Mouse (Mus musculus): ENCODE measurements at regions not wholly inside any gene's neighbourhood (a gene's known extent, or its start where the extent isn't known, plus 50 kb on each side); places are given as distances from the start of the nearest gene placed in this dataset.

DNA sequence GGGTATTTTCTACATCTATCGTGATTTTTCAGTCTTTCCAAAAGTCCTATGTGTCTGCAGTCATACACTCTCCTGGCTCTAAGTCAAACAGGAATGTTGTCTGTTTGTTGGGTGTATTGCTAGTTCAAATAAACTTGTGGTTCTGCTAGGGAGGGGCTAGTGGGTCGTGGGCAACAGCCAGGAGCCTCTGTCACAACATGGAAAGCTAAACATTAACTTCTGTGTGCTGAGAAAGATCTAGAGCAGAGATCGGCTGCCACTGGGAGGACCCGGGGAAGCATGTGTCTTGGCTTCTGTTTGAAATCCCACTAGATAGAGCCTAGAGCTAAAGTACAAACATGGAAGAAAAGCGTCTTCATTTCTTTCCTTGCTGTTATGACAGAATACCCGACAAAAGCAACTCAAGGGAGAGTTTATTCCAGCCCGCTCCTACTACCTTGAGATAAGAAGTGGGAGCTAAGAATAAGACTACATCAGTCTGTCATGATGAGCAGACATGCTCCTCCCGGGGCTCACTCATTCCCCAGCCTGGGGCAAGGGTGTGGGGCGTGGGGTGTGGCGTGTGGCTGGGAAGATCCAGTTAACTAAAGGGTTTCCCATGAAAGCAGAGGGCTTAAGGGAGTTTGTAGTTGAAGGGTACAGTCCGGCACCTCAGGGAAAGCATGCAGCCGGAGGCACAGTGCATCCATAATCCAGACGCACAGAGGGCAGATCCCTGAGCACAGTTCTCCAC is 190.7 kb downstream of the Rybp start:
- no peak for DNase-seq (ENCODE audit: low read depth)

DNA sequence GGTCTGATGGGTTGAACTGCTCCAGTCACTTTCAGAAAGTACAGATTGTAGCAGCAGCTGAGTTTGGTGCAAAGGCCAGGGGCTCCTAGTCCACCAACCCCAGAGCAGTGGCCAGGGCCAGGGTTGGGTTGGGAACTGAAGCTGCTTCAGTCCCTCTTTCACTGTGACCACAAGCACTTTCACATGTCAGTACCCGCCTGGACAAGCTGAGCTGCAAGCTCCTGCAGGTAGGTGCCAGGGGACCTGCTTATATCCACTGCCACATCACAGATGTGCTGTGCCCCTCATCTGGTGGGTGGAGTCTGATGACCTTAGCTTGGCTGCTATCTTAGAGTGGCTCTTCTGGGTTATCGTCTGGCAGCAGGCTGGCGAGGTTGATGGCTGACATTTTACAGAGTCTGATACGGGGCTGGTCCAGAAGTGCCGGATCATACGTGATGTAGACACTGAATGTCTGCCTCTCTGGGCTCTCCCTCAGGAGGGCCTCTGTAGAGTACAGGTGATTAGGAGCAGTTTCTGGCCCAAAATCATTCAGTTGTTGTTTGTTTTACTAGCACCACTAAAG is 192.6 kb downstream of the Rybp start:
- no peak for DNase-seq (ENCODE audit: low read depth)

DNA sequence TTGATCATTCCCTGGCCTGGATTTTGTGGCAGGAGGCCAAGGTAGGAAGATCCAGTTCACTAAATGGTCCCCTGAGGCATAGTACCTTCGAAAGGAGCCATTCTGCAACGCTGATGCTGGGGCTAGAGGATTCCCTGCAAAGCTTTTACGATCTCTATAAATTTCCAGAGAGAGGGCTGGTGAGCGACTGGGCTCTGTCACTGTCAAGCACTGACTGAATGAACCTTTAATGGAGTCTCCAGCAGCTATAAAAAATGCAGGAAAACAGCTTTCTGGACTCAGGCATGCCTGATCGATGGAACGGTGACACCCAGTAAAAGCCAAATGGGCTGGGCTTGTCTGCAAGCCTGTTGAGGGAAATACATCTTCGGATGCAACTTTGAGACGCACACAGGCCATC is 194.4 kb downstream of the Rybp start:
- no peak for DNase-seq (ENCODE audit: low read depth)

DNA sequence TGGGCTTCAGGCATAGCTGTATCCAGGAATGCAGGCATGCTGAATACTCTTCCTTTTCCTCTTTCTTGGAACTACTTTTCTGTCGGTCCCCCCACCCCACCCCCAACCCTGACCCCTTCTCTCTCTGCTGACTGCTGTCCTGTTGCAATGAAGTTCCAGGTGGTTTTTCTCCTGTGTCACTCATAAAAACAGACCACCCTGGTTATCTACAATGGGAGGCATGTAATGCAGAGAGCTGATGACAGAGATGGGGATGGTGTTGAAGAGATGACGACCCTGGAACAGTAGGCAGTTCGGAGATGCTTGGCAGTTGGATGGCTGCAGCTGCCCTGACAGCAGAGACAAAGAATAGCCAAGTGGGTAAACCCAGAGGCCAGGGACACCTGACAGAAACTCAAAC is 195.5 kb downstream of the Rybp start:
- no peak for DNase-seq (ENCODE audit: low read depth)

DNA sequence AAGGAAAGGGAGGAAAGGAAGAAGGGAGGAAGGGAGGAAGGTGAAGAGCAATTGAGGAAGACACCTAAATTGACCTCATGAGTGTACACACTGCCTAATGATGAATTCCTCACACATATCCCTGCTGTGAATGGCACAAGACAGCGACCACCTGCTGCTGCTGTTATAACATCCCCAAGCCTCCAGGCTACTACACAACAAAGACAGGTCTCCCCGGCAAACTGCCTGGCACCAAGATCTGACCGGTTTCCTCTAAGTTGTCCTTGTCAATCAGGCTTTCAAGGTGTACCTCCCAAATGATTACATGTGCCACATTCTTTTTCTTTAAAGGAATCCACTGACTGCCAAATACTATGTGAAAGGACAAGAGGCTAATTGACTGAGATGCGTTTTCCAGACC is 198.7 kb downstream of the Rybp start:
- no peak for DNase-seq (ENCODE audit: low read depth)

DNA sequence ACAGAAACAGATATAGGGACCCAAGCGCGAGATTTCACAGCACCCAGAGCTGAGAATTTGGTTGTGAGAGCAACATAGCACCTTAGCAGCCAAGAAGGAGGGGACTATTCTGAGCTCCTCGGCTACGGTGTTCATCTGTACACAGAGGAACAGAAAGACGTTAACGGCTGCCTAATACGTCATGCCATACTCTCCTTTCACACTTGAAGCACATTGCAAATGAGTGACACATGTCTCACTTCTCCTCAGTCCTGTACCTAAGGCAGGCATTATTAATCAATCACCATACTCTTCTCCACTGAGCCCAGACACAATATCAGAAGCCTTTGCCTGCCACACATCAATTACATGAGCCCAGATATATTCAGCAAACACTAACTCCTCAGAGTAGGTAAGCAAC is 200.5 kb downstream of the Rybp start:
- DNase-seq (ENCODE audit: low read depth): no peak

DNA sequence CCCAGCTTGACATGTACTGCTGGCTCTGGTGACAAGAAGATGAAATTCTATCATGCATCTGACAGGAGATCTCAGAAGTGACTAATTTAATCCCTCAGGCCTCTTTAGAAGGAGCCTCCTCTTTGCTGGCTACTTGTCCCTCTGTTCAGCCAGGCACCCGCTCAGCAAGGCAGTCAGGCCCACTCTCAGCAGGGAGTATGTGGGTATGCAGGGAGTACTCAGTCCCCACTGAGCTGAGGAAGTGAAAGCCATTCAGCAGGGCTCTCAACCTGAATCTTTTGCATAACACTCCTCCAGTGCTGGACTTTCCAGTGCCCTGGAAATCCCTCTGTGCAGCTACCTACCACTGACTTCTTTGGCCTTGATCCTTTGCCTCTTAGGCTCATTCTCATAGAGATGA is 201.3 kb downstream of the Rybp start:
- DNase-seq (ENCODE audit: low read depth): no peak

DNA sequence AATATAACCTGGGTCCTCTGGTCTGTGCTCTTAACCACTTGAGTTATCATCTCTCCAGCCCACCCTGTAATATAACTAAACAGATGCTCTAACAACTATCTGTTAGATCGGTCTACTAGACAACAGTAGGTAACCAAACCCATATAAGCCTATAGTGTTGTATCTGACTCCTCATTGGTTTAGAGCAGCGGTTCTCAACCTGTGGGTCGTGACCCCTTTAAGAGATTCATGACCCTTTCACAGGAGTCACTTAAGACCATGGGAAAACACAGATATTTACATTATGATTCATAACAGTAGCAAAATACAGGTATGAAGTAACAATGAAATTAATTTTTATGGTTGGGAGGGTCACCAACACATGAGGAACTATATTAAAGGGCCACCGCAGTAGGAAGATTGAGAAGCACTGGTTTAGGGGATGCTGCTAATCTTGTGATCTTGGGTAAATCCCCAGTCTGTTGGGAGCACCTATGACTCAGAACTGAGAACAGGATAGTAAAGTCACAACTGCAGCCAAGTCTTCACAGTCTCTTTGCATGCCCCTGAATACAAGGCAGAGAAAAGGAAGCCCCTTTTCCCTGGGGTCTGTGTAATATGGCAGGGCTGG is 203.3 kb downstream of the Rybp start:
- DNase-seq (ENCODE audit: low read depth): no peak

DNA sequence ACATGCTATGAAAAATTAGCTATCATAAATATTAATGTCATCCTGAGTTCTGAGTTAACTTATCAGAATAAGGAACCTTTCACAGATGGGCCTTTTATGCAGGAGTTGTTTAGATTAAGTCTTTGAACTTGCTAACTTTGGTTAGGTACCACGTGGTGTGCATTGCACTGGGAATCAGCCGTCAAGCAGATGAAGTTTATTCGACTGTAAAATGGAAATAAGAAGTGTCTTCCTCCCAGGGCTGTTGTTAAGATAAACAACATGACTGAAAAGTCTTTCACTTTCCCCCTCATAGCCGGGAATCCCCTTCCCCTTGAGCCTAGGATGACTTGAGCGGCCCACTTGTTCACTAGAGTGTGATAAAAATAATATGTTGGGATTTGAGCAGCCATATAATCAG is 204.2 kb downstream of the Rybp start:
- no peak for DNase-seq (ENCODE audit: low read depth)

DNA sequence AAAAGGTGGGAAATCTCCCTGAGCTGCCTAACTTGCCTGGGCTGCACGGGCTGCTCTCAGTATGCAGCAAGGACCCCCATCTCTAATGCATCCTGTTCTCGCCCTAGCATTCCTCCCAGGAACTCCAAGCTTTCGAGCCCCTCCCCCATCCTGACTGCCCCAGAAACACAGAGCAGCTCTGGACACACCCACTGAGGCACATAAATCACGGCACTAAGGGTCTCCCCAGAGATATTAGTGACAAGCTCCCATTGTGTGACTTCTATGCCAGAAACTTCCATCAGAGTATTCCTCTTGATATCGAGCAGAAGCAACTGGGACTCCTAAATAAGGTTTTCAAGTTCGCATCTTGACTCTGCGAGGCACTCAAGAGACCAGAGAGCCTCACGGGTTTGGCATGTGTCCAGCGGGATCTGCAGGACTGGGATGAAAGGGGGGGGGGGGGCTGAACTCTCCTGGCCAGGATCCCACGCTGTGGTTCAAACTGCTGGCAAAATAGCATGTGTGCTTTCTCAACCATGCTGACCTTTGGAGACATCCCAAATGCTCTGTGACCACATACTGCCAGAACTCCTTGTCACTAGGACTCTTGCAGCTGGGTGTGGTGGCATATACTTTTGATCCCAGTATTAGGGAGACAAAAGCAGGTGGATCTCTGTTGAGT is 212.5 kb downstream of the Rybp start:
- DNase-seq (ENCODE audit: low read depth): peak; percentile 57

DNA sequence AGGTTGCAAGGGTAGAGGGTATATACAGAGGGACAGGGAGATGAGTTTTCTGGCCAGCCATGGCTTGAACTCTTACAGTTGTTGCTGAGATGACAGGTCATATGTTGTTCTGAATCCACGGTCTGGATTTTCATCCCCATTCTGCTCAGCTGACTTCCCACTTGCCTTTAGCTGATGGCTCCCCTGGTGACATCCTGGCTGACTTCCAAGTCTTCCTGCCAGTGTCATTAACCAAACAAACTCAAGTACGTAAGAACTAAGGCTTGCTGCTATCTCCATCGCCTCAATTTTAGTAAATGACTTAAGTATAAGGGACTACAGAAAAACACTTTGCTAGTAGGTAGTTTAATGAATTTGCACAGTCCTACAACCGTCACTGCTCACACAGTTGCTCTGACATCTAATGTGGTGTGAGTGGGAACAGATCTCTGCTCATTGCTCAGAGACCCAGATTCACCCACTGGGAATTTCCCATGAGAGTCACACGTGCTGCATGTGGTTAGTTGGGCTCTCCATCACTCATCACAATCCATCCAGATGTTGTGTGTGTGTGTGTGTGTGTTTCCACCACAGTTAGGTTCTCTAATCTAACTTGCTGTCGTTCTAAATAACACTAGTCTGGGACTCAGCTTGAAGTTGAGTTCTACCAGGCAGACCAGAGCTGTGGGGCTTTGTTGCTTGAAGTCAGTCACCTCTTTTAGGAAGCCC is 214.9 kb downstream of the Rybp start:
- DNase-seq (ENCODE audit: low read depth): no peak

DNA sequence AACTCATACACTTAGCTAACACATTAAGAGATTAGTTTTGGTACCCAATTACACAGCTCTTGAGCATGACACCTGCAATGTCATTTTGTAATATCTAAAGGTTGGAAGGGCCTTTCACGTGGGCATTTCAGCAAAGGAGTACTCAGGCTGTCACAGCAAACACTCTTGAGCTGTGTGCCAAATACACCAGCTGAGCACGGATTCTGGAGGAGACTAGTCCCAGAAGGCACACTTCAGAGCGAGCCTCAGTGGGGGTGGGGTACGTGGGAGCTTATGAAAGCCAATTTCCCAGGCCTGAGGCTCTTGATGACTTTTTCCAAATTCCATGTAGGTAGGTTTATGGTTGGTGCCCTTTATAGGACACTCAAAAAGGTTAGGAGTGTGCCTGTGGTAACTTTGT is 218.1 kb downstream of the Rybp start:
- no peak for DNase-seq (ENCODE audit: low read depth)

DNA sequence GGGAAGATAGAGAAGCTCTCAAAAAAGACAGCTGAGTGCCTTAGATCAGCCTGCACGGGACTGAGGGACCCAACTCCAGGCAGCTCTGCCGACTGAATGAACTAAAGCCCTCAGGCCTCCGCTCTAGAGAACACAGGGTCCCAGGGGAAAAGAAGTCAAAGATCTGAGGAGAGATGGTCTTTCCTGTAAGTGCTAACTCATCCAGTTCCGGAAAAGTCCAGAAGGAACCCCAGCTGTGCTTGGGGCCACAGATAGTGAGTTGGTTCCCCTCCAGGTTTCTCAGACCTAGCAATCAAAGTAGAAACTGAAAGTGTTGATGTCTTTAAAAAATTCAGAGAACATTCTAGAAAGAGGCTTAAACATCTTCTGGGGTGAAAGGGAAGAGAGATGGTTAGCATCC is 220.0 kb downstream of the Rybp start:
- DNase-seq (ENCODE audit: low read depth): no peak

DNA sequence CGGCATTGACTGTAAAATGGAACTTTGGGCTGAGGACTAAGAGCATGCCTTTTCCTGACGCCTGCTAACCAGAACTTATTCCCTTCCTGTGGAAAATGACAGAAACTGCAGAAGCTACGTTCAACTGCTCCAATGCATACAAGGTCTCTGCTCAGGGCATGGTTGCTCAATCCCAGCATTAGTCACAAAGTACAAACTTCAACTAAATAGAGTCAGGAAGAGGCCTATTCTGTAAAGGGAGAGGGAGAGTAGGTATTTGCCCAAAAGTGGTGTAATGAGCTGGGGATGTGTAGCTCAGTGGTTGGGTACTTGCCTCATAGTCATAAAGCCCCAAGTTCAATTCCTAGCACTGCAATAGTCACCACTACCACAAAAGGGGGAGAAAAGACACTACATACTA is 221.7 kb downstream of the Rybp start:
- peak; percentile 26 for DNase-seq (ENCODE audit: low read depth)

DNA sequence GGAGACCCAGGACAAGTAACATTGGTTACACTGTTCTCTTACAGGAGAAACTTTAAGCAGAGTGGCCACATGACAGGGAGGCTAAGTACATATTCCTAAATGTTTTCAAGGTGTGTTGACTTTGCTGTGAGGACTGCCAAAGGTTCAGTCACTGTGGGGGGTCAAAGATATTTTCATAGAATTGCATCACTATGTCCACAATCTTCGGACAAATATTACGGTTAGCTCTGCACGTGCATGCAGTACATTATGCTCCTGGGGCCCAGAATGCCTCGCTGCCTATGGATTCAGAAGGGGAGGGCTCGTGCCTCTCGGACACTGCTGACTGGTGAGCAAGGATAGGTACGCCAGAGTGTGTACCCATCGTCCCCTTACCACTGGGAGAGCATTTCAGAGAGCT is 224.3 kb downstream of the Rybp start:
- no peak for DNase-seq (ENCODE audit: low read depth)

DNA sequence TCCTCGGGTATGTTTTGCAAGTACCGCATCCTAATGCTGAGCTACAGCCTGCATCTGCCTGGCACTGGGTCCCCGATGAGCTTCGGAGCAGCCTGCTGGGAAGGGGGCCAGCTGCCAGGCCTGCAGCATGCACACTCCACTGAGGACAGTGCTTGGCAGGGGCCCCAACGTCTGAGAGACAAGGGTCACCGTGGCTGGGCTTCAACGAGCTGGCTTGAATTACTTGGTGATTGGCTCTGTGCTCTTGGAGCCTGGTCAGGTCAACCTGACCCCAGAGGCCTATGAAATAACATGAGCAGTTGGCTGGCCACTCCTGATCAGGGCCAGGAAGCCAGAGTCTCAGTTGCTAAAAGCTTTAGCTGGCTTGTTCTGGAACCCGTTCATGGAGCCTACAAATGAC is 227.5 kb downstream of the Rybp start:
- DNase-seq (ENCODE audit: low read depth): peak; percentile 96

DNA sequence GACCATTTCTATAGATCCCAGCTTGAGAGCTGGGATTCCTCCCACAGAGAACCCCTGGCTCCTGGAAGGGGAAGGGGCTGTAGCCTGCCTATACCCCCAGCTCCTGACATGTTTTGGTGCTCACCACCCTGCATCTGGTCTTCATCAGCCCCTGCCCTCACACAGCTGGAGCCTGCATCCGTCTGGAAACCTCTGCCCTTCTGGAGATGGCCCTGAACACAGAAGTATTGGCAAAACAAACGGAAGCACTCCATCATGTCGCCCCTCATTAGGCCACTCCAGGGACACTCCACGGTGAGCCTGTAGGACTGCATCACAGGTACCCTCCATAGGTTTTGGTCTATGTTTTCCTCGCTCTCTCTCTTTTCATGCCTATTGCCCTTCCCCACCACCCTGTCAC is 231.3 kb downstream of the Rybp start:
- DNase-seq (ENCODE audit: low read depth): no peak

DNA sequence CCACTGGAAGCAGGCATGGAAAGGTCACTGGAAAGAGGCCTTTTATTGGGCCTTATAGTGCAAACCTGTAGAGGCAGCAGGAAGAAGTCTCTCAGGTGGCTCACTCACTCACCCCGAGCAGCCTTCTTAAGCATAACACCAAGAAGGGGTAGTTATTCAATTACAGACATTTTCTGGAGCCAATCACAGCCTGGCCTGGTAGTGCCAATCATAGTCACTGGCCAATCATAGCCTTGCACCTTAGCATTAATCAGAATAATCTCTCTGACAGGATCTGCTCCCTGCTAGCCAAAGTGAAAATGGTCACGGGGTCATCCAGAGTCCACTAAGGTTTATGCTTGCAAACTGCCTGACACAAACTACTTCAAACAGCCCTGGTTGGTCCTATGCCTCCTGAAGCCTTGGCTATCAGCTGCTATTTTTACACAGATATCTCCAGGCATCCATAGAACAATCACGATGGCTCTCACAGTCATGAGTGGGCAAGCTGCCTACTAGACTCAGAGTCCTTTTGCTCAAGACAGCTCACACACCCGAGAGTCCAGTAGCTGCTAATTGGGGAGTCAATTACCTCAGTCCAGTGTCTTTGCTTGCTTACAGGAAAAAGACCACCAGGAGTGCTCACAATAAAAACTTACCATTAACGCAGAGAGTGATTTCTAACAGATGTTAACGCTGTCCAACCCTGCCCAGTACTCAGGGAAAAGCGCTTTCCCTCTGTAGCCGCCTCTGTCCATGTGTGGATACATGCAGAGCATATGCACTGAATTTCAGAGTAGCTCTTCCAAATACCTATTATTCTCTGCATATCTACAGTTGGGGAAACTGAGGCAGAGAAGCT is 234.1 kb downstream of the Rybp start:
- DNase-seq (ENCODE audit: low read depth): no peak

DNA sequence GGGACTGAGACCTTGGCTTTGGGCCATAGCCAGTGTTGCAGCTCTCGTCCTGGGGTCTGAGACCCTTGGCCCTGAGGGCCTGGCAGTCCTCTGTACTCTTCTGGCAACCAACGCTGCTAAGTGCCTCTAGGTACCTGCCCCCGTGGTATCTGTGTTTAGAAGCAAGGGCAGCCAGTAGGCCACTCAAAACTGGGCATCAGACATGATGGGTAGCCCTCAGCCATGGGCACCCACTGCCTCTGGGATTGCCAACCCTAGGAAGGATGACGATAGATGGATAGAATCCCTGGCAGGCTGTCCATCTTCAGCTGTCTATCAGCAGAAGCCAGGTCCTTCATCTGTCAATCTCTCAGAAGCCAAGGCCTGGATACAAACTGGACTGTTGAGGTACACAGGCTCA is 234.9 kb downstream of the Rybp start:
- no peak for DNase-seq (ENCODE audit: low read depth)

DNA sequence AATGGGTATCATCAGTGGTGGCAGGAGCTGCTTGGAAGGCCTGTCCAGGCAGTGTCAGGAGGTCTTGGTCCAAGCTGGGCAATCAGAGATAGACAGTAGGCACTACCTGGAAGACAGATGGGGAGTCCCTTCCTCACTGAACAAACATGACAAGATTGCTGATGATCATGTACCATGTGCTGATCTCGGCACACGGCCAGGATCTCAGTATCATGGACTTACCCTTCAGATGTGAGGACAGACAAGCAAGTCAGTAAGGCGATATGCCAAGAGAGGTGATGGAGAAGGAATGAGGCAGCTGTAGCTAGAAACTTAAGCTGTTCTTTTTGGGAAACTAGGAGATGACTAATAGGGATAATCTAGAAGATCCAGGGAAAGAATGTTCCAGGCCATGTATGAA is 238.2 kb downstream of the Rybp start:
- DNase-seq (ENCODE audit: low read depth): no peak

DNA sequence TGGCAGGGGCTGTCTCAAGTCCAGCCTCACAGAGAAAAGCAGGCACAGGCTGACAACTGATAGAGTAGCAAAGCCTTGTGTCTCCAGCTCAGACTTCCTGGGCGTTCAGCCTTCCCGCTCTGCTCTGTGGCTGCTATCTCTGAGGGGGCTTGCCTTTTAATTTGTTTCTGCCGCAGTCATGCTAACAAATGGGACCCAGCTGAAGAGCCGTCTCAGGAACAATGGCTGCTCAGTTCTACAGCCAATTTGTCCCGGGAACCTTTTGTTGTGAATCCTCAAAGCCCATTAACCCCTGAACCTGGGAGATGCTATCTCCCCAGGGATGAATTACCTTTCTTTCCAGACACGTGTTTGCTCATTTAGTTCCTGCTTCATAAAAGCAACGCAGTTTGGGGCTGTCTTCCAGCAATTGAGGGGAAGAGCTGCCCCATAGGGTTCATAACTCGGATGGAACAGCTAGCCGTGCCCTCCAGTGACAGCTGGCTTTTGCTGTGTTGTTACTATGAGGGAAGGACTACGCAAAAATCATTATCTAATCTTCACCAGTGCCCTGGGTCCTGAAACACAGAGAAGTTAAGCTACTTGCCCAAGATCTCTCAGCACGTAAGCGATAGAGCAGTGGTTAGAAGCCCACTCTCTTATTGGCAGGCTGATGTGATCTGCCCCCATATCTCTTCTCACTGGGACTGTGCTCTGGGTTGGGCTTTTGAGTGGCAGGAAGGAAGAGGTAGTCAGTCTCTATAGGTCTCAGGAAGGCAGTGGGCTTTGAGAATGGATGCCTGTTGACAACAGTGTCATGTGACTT is 240.9 kb downstream of the Rybp start:
- DNase-seq (ENCODE audit: low read depth): no peak

All from fibroblast of lung, adult 2 months (primary cell).